Mouse (Mus musculus): Measurements from ENCODE around the gene Cacnb1.
A peak's percentile ranks its signal among the peaks of the same experiment; 100 is the strongest.

The Cacnb1 gene

GRCm38 (mm10) chr11:98040975-98041374 lies 18.1 kb upstream of the Cacnb1 start:
- DNase-seq (ENCODE audit: low read depth, low spot score), result no peak

DNA sequence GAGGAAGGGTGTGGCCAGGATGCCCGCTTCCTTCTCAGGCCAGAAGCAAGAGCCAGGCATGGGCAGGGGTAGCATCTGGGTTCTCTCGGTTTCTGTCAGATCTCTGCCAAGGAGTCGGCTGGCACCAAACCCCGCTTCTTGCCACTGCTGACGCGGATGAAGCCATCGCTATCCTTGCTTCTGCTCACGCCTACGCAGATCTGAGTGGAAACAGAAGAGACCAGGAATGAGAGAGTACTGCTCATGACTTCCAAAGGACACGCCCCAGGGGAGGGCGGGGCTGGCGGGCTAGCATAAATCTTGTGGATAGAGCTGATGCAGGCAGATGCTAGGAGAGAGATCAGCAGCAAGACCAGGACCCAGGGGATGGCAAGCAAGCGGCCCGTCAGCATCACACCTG lies 15.0 kb upstream of the Cacnb1 start:
- DNase-seq (ENCODE audit: low read depth, low spot score), result no peak

GRCm38 (mm10) chr11:98035977-98036377 lies 13.1 kb upstream of the Cacnb1 start:
- DNase-seq (ENCODE audit: low read depth, low spot score), result no peak

GRCm38 (mm10) chr11:98034840-98035239 lies 12.0 kb upstream of the Cacnb1 start:
- no peak for DNase-seq (ENCODE audit: low read depth, low spot score)

DNA sequence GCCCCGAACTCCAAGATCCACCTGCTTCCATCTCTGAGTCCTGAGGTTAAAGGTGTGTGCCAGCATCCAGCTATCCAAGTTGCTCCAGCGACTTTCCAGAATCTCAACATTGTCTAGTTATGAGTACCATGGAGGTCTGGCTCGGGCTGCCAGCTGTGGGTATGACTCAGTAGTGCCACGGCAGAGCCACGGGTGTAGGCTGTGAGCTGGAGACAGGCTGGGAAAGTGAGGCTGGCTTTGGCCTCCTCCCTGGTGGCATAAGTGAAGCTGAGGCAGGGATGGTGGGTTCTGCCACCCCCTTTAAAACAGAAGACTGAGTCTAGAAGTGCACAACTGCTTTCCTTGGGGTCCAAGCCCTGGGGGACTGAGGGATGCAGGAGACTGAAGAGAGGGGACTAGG lies 11.2 kb upstream of the Cacnb1 start:
- no peak for DNase-seq (ENCODE audit: low read depth, low spot score)

DNA sequence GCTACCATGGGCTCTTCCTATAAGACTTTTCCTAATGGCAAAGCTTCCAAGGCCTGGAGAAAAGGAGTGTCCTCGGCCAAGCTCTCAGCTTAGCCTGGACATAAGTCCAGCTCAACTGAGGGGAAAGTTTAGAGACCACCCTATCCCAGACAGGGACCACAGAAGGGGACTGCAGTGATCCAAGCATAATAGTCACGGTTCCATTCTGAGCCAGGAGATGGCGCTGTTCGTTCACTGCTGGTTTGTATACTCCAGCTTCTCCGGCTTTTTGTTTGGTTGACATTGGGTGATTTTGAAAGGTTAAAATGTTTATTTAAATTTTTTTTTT lies 8.6 kb upstream of the Cacnb1 start:
- peak; percentile 87 for DNase-seq (ENCODE audit: low read depth, low spot score)

GRCm38 (mm10) chr11:98030701-98031442 lies 8.0 kb upstream of the Cacnb1 start:
- peak; percentile 44 for DNase-seq (ENCODE audit: low read depth, low spot score)

DNA sequence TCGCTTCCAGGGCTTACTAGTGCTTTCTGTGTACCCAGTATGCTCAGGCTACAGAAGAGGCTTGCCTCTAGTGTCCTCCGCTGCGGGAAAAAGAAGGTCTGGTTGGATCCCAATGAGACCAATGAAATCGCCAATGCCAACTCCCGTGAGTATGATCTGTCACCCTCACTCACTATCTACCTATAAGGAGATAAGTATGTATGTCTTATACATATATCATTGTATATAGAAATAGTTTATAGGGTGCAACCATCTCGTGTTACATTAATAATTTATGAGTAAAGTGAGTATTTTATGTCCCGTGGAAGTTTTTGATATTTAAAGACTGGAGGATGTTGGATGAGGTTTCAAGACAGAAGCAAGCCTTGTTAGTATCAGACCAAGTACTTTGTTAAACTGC lies 5.0 kb upstream of the Cacnb1 start:
- no peak for DNase-seq (ENCODE audit: low read depth, low spot score)

DNA sequence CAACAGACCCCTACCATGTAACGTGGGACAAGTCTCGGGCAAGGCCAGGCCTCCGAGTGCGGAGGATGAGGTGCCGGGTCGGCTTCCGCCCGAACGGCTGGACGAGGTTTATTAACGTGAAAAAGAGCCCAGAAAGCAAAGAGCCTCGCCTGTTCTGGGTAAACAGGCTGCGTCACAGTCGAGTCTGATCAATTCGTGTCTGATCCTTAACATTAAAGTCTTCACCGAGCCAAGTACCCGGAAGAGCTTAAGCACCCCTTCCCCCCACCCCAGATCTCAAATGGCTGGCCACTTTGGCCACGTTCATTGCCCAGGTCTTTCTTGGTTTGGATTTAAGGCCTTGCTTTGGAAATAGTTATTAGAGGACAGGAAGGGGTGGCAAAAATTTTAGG lies 4.5 kb upstream of the Cacnb1 start:
- no peak for DNase-seq (ENCODE audit: low read depth, low spot score)

GRCm38 (mm10) chr11:98026570-98027296 lies 3.9 kb upstream of the Cacnb1 start, which contains the start of gene Rpl19:
Rpl19 (plus strand) TSS chr11:98026710.
- DNase-seq (ENCODE audit: low read depth, low spot score), result peak; percentile 92

DNA sequence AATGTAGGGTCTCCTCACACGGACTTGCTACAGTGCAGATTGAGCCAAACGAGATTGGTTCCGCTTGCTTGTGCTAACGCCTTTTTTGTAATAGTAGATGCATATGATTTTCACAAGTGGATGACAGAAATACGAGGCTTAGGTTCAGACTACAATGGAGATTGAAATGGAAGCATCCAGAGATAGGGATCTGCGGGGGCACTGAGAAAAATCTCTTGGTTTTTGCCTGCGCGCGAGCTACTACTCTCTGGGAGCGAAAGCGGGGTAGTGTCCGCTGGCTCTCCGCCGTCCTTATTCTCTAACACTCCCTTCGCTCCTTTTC lies 3.4 kb upstream of the Cacnb1 start:
- DNase-seq (ENCODE audit: low read depth, low spot score), result no peak

- no peak for DNase-seq (ENCODE audit: low read depth, low spot score)
Observed at GRCm38 (mm10) chr11:98024516-98024915, 1.7 kb upstream of the Cacnb1 start.

GRCm38 (mm10) chr11:98022253-98022554 lies 630 bp downstream of the Cacnb1 start:
- DNase-seq (ENCODE audit: low read depth, low spot score), result no peak

DNA sequence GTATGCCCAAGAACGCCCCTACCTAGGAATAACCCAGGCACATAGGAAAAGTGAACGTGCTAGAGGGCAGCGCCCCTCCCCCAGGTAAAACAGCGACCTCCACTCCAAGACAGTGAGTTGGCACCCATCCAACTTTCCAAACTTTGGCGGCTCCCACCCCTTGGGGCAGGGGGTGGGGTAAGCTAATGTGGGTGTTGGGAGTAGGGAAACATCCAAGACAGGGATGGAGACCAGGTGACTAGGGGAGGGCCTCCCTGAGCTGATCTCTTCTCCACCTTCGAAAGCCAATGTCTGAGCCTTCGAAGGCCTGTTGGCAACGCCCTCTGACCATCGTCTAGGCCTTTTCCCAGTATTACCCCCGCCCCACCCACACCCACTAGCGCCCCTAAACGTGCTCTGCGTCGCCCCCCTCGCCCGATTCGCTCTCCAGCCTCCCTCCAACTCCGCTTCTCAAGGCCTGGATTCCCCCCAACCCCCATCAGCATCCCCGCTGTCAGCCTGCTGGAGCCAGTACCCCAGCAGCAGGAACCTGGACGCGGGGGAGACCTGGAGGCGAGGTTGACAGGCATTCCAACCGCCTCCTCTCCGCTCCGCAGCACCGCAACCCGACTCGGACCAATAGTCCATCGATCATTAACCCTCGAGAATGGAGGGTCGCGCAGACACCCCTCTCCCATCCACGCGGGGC lies 1.1 kb downstream of the Cacnb1 start:
- DNase-seq (ENCODE audit: low read depth, low spot score), result peak; percentile 30

- DNase-seq (ENCODE audit: low read depth, low spot score), result no peak
Observed at GRCm38 (mm10) chr11:98021118-98021517, 1.7 kb downstream of the Cacnb1 start.

- DNase-seq (ENCODE audit: low read depth, low spot score), result peak; percentile 45
Observed at GRCm38 (mm10) chr11:98020710-98021109, 2.1 kb downstream of the Cacnb1 start.

DNA sequence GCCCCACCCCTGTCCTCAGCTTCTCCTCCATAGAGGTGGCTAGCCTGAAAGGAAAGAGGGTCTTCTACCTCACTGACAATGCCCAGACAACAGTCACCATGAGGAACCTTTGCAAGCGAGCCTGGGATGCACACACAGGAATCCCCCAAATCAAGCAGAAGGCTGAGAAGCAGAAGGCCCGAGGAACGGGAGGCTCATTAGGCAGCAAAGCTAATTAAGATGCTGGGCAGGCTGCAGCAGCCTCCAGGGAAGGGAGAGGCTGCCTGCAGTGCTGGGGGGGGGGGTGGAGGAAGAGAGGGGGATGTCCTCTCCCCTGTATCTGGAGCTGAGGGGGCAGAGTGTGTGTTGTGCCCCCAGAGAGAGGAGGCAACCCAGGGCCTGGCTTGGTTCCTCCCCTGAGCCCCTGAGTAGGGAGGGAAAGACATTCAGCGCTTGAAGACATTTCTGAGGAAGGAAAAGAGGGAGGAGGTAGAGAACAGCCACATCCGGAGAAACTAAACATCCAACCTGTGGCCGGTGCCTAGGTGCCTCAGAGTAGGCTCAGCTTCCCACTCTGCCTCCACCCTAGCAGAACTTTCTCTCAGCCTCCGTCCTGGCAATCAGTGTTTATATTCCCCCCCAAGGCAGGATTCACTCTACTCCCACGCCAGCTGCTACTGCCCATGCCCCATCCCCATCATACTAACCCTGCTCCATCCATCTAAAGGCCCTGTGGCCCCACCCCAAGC lies 2.8 kb downstream of the Cacnb1 start:
- DNase-seq (ENCODE audit: low read depth, low spot score), result peak; percentile 53

DNA sequence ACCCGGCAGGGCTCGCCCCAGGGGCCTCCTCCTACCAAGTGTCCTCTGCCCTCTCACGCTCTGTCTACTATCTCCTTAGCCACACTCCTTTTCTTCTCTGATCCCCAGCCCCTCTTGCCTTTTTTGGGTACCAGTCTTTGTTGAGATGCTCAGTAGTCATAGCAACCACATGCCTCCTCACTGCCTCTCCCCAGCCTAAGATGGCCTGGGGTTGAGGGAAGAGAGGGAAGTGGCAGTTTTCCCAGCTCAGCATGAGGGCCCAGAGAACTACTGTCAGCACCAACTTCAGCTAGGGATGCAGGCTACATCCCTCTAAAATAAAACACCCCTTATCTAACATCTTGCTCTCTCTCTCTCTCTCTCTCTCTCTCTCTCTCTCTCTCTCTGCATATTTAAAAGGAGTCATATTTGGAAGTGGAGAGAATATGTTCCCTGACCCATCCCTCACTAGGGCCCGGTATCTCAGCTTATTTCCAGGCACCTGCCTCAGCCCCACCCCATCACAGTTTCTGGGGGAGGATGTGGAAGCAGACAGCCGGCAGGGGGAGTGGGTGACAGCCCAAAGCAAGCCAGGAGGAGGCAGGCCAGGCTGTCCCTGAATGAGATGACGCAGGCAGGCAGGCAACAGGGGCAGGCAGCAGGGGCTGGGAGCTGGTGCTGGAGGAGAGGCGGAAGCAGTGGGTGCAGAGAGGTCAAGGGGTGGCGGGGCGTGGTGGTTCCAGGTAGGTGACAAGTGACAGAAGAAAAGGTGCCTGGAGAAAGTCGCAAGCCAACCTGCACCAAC lies 3.8 kb downstream of the Cacnb1 start:
- DNase-seq (ENCODE audit: low read depth, low spot score), result peak; percentile 81

GRCm38 (mm10) chr11:98018222-98018621 lies 4.6 kb downstream of the Cacnb1 start:
- no peak for DNase-seq (ENCODE audit: low read depth, low spot score)

DNA sequence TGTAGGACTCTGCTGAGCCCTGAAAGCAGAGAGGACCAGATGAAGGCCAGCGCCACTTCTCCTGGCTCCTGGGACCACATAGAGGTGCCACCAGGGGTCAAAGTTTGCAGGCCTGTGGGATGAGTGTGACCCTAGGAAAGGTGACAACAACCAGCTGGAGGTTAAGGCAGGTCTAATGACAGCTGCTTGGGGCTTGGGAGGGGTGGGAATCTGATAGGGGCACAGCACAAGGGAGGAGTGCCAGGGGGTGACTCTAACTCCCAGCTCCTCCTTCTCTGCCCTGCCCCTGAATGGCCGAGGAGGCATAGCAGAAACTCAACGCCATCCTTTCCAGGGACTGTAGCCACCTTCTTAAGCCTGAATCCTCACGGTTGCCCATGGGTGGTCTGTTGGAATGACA lies 6.0 kb downstream of the Cacnb1 start:
- DNase-seq (ENCODE audit: low read depth, low spot score), result no peak

DNA sequence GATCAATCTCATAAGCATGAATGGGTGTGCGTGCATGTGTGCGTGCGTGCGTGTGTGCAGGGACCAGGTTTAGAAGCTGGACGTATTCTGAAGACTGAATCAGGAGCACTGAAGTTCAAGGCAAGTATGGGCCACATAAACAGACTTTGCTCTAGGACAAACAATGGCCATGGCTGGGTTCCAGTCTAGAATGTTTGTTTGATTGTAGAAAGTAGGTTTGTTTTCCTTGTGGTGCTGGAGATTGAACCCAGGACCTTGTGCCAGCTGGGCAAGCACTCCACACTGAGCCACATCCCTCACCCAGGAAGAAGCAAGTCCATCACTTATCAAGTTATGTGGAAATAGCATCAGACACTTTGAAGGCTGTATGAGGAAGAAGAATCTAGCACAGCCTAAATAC lies 6.7 kb downstream of the Cacnb1 start:
- no peak for DNase-seq (ENCODE audit: low read depth, low spot score)

- DNase-seq (ENCODE audit: low read depth, low spot score), result no peak
Observed at GRCm38 (mm10) chr11:98012831-98013230, 10.0 kb downstream of the Cacnb1 start.

Data from CD4-positive, CD25-positive, alpha-beta regulatory T cell, adult 2 months (primary cell).